Mouse (Mus musculus) left cerebral cortex, adult 18-20 months (tissue): ENCODE measurements at regions not wholly inside any gene's neighbourhood (a gene's known extent, or its start where the extent isn't known, plus 50 kb on each side); places are given as distances from the start of the nearest gene placed in this dataset.

ENCODE experiments used
- DNase-seq, 2 experiments: peaks; one replicate each; pipeline ENCODE4 v3.0.0; 2021 to 2022; ENCODE audit warnings: low spot score in 2 of 2, mixed read lengths in 1 of 2

DNA sequence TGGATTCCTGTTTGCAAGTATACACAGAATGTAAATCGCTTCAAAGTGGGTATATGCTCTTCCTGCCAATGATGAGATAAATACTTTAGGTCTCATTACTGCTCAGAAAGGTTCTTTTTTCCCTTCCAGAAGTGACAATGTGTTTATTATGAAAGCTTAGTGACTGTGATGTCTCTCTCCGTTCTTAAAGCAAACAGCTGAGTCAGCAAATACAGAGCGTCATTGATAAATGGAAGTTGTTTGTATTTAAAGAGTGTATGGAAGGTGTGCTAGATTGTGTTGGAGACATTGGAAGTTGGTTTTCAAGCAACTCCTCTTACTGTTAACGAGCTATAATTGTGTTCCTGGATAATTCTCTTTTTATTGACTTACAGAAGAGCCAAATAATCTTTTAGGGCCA lies 408.0 kb downstream of the Prr30 start:
- DNase-seq = no peak

DNA sequence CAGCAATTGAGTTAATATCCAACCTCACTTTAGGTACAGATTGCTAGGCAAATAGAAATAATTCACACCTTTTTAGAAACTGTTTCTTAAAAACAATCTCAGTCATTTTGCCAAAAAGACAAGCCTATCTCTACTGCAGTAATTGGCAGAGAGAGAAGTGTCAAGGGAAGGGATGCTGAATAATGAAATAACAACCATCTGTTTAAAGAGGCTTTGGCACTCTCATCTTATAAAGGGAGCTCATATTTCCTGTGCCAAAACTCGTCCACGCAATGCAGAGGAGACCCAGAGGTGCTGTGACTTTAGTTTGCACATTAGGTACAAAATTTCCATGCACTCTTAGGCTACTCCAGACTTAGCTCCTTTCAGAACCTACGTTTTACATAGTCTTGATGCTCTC lies 418.2 kb downstream of the Prr30 start:
- no peak for DNase-seq

DNA sequence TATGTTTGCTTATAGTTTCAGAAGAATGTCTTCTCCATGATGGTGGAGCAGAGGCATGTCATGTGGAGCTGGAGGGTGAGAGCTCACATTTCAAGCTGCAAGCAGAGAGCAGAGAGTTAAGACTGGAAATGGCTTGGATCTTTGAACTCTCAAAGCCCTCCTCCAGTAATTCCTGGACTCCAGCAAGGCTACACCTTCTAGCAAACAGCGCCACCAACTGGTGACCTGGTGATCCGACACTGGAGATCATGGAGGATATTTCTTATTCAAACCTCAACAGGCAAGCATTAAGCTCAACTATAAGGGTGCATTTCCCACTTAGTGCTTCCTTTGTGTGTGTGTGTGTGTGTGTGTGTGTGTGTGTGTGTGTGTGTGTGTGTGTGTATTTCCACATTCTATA lies 446.2 kb downstream of the Prr30 start:
- no peak for DNase-seq

DNA sequence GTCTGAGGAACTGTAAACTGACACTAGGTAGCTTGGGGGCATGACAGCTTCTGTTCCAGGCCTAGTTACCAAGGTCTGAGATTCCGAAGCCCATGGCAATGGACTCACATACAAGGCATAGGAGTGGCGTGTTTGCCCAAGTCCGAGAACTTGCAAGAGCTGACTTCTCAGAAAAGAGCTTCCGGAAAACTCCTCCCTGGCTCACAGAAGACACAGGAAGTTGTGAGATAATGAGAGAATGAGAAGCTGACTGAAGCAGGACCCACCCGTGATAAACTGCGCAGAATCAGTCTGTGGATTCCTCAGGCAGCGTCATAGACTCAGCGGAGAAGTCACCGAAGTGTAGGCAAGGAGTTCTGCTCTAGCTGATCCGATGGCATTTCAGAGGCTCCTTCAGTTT lies 447.4 kb downstream of the Prr30 start:
- DNase-seq = no peak

DNA sequence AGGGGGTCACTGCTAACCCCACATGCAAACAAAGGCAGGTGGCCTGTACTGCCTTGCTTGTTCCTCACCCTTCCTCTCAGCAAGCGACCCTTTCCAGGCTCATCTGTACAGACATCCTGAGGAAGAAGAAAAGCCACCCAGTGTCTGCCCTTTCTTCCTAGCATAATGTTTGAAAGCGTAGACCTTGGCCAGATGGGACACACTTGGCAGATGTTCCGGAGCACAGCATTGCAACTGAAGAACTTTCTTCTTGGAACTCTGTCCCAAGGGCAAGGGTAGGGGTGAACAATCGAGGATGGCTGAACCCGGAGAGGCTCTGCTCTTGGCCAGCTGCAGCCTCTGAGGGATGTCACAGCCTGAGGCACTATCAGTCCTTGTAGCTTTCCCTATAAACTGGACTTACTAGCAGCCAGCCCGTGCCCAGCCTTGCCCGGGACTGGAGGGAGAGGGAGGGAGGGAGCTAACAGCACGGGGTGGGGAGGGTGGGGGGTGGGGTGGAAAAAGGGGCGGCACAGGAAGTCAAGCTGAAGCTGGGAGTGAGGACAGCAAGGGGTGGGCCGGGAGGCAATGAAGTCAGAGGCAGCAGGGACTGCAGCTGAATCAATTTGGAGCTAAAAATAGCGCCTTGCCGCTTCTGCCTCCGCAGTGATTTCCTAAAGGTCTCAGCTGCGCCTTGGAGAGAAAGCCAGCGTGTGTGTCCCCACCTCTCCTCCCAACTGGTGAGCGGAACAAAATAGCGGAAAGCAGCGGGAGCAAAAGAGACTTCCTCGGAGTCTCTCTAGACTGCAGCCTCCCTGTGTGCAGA lies 450.2 kb downstream of the Prr30 start:
- DNase-seq = peak; percentile 52 to 69

DNA sequence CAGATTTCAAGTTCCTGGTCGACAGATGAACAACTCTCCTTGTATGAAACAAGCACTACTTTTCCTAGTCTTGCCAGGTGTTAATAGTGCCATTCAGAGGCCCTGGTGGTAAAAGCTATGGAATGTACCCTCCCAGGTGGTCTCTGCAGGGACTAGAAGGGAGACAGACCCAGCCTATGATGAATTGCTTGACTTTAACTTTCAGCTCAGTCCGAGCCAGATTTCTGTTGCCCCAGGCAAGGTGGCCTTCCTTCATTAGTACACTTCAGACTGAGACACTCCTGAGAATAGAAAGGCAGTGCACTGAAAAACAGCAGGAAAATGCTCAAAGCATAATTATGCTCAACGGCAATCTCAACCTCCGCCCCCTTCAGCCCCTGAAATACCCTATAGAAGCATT lies 450.8 kb upstream of the Klf12 start:
- DNase-seq = no peak

DNA sequence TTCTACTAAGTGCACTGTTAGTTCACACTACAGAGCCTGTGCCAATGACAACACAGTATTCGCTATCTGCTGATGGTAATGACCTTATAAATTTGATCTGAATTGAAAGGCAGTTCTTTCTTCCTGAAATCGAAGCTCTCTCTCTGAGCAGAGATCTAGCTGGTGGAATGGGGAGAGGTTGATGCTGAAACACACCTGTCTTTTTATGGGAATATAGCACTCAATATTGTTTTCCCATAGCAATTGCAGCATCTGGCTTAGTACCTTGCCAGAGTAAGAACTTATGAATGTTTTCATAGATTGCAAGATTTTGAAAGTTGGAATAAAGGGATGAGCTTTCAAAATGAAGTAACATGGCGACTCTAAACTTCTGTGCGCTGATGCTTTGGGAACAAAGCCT lies 444.0 kb upstream of the Klf12 start:
- no peak for DNase-seq

DNA sequence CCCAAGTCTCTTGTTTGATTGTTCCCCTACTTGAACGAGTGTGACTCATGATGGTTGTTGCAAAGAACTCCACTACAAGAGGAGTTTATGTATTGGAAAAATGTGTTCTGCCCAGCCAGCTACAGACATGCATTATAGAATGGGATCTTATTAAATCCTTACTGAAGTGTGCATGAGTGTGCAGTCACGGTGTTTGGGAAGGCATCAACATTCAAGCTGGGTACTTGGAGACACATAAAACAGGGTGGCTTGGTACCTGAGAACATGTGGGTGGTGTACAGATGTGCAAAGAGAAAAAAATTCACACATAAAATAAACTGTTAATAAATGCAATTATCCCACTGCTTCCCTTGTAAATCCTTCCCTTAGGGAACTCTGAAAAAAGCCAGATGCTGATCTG lies 443.2 kb upstream of the Klf12 start:
- DNase-seq = no peak

DNA sequence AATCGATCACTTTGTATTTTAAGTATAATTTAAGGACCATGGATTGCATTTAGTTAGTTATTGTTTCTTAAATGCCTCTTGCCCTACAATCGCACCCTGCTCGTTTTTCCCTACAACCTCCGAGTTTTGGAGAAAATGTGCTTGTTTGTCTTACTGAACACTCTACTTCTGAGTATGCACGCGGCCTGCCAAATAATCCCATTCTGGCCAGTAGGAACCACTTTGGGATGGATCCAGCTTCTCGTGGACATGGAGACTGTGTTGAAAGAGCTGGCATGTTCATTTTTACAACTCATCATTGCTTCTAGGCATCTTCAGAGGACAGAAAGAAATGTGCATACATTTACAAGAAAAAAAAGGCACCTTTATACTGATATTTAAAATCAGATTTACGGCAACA lies 440.5 kb upstream of the Klf12 start:
- DNase-seq = no peak

DNA sequence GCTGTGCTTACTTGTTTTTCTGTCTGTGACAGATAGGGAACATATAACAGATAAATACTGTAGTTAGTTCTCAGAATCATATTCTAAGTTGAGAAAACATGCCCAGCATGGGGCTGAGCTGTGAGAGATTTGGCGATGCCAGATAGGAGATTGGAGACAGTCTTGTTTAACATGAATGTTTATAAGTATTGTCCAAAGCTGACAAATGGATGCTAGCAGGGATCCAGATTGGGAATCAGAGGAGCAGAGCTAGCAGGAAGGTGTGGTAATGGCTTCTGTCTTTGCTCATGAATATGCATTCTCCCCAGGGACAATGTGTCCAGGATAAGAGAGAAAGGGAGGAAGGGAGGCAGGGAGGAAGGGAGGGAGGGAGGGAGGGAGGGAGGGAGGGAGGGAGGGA lies 436.2 kb upstream of the Klf12 start:
- DNase-seq = no peak

DNA sequence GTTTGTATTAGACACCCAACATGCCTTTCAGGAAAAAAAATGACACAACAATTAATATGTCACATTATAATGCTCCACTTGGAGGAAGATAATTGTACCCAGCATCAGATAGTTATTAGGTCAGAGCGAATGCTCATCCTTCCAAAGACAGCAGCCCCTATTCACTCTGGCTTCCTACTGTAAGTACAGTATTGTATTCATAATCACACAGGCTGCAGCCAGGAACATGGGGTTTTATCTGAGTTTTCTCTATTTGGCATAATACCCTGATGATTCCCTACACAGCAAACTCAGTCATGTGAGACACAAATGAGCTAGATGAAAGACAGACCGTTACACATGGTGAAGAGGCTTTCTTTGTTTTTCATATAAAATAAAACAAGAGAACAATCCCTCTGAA lies 430.5 kb upstream of the Klf12 start:
- no peak for DNase-seq

DNA sequence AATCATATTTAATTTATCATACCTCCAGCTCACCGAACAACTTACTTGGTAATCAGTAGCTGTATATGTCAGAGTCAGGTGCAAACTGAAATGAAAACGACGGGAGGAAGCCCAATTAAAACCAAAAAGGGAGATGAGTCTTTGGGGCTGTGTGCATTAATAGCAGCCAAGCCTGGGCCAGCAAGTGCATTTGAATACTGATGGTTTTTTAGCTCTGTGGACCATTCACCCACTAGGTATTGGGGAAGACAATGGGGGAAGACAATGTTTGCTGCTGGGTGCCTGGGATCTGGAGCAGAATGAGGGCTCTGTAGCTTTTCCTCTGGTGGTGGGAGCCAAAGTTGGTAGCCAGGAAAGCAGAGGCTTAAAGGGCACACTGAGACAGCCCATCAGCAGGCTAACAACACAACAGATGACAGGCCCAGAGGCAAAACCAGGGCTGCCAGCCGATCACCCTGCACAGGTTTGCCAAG lies 429.6 kb upstream of the Klf12 start:
- no peak for DNase-seq

DNA sequence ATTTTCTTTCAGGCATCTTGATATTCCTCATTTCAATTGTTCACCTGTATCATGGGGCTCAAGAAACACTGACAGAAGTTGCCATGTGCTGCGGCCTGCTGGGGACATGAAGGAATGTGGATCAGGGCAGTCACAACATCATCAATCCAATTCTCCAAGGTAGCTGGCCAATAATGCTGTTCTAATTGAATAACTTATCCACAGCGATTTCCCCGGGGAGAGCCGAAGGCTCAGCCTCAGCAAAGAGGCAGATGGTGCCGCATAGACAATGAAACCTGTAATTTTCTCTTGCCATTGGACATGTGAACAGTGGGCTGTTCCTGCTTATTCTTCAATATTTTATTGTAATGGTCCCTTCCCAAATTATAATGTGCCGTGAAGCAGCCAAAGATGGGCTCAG lies 429.1 kb upstream of the Klf12 start:
- DNase-seq = no peak

DNA sequence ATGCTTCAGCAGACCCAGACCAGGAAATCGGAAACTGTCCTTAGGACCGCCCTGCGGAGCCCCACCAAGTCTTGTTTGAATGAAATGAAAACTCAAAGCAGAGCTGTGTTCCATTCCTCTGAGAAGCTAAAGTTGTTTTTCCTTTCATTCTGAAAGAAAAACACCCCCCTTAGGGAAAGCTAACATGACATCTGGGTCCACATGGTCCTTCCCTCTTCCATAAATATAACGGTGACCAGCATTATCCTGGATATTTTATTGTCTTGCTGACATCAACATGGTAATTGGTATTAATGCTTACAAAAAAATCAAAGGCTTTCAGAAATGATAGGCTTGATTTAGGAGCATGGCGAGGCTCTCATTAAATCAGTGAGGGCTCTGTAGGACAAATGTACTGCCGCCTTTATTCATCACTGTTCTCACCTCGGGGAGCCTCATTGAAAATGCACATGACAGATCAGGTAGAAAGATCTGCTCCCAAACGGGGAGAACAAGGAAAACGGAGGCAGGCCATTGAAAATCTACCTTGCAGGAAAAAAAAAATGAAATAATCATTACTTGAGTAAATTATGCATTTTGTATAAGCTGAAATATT lies 381.0 kb upstream of the Klf12 start:
- DNase-seq = no peak

DNA sequence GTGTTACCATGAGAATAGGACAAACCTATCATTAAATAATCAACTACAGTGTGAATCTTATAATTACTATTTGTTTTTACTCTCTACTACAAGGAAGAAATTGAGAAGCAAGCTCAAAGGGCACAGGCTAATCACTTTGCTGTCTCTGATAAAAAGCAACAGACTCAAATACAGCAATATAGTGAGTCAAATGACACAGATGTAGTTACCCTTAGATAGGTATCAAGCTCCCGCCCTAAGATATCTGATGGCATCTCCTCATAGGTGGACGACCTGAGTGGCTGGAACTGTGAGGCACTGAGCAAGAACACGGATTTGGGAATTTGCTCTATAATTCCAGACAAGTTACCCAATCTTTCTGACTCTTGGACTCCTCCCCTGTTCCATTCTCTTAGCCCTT lies 379.7 kb upstream of the Klf12 start:
- no peak for DNase-seq

DNA sequence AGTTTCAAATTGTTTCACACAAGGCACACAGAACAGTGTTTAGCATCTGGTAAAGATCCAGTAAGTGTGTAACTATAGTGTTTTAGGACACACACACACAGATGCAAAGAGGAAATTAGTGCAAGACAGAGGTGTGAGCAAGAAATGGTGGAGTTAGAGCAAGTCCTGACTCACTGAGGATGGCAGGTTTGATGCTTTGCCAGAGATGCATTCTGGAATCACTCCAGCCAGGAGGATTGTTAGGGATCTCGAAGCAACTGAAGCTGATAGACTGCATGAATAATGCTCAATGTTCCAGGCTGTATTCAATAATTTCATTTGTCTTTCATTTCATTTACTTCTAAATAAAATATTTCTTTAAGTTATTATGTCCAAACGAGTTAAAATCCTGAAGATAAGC lies 357.6 kb upstream of the Klf12 start:
- no peak for DNase-seq

DNA sequence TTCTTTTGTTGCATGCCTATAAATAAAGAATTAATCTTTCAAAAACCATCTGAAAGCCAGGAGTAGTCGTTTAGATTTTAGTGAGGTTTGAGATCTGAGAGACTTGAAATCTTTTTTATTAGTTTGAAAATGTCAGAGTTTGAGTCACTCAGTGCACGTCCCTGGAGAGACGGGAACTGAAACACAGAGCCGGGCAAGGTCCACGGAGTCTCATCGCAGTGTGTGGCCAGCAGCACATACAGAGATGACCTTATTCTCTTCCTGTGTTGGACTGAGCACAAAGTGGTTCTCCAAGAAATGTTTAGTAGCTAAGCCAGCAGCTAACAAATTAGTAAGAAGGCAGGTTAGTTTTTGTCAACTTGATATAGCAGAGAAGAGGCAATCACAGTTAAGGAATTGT lies 350.0 kb upstream of the Klf12 start:
- no peak for DNase-seq

DNA sequence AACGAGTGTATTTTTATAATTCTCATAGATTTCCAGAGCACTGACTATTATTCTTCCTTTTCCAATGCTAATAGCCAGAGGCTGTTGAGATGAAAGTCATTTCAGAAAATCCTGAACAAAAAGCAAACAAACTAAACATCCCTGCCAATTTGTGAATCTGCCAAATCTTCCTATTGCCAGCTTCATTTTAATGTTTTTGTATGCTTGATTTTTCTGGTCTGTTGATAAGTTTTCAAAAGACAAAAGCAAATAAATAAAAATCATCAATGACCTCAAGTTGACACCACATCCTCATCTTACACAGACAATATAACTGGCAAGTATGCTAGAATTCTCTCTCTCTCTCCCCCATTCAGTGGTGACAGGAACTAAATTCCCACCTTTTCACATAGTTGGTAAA lies 347.2 kb upstream of the Klf12 start:
- DNase-seq = no peak

DNA sequence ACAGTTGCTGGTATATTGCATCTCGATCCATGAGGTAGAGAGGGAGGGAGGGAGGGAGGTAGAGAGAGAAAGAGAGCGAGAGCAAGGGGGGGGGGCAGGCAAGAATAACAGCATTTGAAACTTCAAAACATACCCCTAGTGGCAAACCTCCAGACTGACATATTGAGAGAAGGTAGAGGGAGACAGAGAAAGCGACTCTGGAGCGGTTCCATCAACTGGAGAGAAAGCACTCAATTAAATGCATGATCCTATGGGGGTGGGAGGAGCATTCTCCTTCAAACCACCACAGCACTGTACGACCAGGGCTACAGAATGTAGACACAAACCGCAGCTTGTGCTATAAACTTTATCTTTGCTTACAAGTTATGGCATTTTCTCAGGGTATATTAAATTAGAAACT lies 345.7 kb upstream of the Klf12 start:
- DNase-seq = no peak

DNA sequence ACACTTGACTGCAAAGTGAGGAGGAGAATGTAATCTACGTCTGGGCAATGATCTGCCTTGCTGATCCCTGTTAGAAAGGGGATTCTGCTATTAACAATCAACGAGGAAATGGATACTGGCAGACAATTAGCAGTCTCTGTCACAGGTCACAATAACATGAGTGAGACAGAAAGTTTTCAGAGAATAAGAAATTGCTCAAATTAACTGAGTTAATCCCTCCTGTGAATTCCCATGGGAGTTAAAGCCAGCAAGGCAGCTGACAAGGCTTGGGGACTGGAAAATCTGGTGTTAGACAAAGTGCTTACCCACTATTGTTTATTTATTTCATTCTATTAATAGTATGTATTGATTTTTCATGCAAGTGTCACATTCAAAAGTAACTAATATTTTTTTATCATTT lies 343.0 kb upstream of the Klf12 start:
- DNase-seq = no peak

DNA sequence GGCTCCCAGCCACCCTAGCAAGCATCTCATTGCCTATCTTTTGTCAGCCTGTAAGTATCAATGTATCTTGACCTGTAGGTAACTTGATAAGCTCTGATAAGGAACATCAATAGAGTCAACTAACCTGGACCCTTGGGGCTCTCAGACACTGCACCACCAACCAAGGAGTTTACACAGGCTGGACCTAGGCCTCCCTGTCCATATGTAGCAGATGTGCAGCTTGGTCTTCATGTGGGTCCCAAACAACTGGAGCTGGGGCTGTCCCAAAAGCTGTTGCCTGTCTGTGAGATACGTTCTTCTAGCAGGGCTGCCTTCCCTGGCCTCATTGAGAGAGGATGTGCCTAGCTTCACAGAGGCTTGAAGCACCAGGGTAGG lies 335.2 kb upstream of the Klf12 start:
- no peak for DNase-seq

DNA sequence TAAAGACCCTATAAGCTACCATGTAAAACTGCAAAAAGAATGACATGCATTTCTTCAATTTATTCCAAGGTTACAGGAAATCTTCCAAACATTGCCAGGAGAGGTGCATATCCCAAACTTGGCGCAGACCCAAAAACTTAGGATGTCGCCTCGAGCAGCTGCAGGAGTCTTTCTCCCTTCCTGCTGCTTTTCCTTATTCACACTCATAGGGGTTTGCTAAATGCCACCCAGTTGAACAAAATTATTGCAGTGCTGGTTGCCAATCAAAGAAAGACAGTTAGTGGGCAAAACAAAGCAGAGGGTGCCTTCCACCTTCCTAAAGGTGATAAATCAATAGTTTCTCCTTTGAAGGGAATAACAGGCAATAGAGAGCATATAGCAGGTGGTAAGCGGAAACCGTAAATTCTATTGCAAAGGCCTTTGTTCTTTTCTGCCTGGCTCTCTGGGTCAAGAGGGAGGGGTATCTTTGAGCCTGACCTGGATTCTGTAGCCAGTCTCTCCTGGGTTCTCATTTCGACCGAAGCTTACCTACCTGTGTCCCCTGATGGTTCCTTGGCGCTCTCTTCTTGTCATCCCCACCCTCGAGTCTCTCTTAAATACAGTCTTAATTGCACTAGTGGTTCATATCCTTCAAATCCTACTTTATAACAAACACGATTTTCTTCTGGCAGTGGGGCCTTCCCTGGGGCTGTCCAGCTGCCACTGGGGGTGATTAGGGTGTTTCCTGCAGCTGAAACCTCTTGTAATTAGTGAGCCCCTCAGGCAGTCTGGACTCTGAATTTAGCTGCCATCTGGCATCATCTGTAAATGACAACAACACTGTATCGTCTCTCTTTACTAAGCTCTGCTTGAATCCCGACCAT lies 334.5 kb upstream of the Klf12 start:
- DNase-seq = no peak
